Mouse (Mus musculus) embryonic fibroblast, embryonic 13.5 days (primary cell): Measurements from ENCODE around the gene Snapin.

Source experiments
- CTCF ChIP-seq: IDR thresholded peaks from 2 replicates; pipeline ENCODE4 v1.5.1; 2011; ENCODE audit warnings: mild to moderate bottlenecking, control low read depth, low read length, moderate library complexity, borderline replicate concordance; ENCODE audit not compliant: insufficient read depth
- POLR2A ChIP-seq: IDR thresholded peaks from 2 replicates; pipeline ENCODE4 v1.6.1; 2011; ENCODE audit warnings: low read depth, mild to moderate bottlenecking, control low read depth, low read length, moderate library complexity

DNA sequence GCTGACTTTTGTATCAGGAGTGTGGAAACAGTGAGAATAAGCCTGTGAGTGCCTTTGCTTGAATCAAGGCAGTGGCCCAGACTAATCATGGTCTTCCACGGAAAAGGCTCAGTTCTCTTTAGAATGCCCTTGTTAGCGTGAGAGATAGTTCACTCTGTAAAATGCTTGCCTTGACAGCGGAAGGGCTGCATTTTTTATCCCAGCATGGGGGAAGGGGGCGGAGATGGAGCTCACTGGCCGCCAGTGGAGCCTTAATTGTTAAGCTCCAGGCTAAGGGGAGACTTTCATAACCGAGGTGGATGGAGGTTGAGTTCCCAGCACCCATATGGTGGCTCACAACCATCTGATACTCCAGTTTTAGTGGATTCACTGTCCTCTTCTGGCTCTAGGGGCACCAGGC, 42.2 kb downstream of the Snapin start:
- no peak for TF ChIP-seq POLR2A
- no peak for TF ChIP-seq CTCF
